Mouse (Mus musculus): ENCODE data around the gene Fam78a. TPM values are rescaled to one million over a fixed set of nuclear protein-coding genes. Genes with fewer than 3 reads are reported as not detected.

Fam78a gene
- polyA plus RNA-seq, 1 experiment from 2014 or later: 1.7 TPM

DNA sequence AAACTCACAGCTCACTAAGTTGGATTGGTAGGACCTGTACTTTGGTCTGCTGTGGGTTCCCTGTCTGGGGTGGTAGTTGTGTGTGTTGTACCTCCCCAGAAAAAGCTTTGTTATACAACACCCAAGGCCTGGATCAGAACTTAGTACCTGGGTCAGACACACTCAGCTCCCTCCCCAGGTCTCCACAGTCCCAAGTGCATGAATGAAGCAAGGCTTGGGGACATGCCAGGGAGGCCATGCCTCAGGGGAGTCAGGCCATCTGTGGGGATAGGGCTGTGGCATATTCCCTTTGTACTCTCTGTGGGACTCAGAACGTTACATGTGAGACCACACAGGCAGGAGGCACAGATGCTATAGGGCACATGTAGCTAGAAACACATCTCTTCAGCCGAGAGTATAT is 5.5 kb upstream of the Fam78a start:
- 87% methylated on average over 2 of the region's 2 CpGs for WGBS
- Histone ChIP-seq H3K36me3 (ENCODE audit: control insufficient read depth, insufficient read depth, low read length) (no peaks in the 10 kb centered on the region), H3K27me3 (ENCODE audit: control insufficient read depth, insufficient read depth, low read length) (peaks cover 29% of the 10 kb centered on the region), H3K4me3 (ENCODE audit: low read length) (no peak overlapping the region), H3K27ac (ENCODE audit: low read depth, low read length) (no peak overlapping the region), H3K9me3 (ENCODE audit: control insufficient read depth, low read length) (no peaks in the 10 kb centered on the region), H3K4me2 (replicated peaks; ENCODE audit: low read depth, low read length) (no peak overlapping the region), H3K4me1 (ENCODE audit: control insufficient read depth, insufficient read depth, low read length) (peaks cover 12% of the 10 kb centered on the region), H3K9ac (ENCODE audit: low read depth, low read length) (no peak overlapping the region)
- no peak for ATAC-seq (ENCODE audit: low FRiP score, low TSS enrichment)

DNA sequence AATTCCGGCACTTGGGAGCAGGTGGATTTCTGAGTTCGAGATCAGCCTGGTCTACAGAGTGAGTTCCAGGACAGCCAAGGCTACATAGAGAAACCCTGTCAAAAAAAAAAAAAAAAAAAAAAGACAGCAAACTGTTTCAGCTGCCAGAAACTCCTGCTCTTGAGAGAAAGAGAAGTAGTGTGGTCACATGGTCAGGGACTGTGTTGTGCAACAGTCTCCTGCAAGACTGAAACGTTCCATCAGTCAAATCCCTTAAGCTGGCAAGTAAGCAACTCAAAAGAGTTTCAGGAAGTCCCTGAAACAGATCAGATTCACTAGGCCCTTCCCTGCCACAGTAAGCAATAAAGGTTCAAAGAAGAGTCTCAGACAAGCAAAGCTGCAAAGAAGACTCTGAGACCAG is 4.9 kb upstream of the Fam78a start:
- Histone ChIP-seq H3K4me1 (ENCODE audit: control insufficient read depth, insufficient read depth, low read length) (peaks cover 12% of the 10 kb centered on the region), H3K9ac (ENCODE audit: low read depth, low read length) (no peak overlapping the region), H3K36me3 (ENCODE audit: control insufficient read depth, insufficient read depth, low read length) (no peaks in the 10 kb centered on the region)

DNA sequence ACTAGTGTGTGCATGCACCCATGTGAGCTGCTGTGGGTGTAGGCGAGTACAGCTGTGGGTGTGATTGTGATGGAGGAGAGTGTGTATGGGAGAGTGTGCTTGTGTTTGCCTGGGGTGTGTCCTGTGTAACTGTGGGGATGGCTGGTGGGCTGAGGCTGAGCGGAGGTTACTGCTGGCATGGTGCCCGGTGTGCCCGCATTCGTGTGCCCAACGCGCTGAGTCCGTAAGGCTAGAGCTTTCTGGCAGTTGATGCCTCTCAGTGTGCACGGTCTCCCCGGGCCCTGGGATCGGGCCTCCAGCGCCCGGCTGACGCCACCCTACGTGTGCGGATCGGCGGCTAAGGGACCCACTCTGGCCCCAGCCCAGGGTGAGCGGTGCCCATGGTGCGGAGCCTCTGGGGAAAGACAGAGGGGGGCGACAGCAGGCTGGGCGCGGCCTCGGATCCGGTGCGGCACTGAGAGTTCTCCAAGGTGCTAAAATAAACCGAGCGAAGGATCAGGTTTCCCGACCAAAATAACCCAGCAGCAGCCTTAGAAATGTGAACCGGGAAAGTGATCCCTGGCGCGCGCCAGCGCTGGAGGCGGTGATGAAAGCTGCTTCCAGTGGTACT is 3.8 kb upstream of the Fam78a start:
- 6% methylated on average over 33 of the region's 35 CpGs for WGBS
- Histone ChIP-seq H3K9me3 (ENCODE audit: control insufficient read depth, low read length) (no peaks in the 10 kb centered on the region), H3K27me3 (ENCODE audit: control insufficient read depth, insufficient read depth, low read length) (peaks cover 41% of the 10 kb centered on the region), H3K27ac (ENCODE audit: low read depth, low read length) (no peak overlapping the region), H3K4me2 (replicated peaks; ENCODE audit: low read depth, low read length) (peak overlapping the region; percentile 34), H3K36me3 (ENCODE audit: control insufficient read depth, insufficient read depth, low read length) (no peaks in the 10 kb centered on the region), H3K9ac (ENCODE audit: low read depth, low read length) (no peak overlapping the region), H3K4me1 (ENCODE audit: control insufficient read depth, insufficient read depth, low read length) (peaks cover 19% of the 10 kb centered on the region), H3K4me3 (ENCODE audit: low read length) (peak overlapping the region; percentile 20; the same call in 1 of the 2 replicates)
- peak; percentile 48; the same call in 1 of the 2 replicates for ATAC-seq (ENCODE audit: low FRiP score, low TSS enrichment)

More for the DNA sequence above, 4.9 kb upstream of the Fam78a start:
- WGBS: 79% methylated on average over 3 of the region's 3 CpGs
- no peak overlapping the region for H3K4me2 ChIP-seq (replicated peaks; ENCODE audit: low read depth, low read length)
- no peaks in the 10 kb centered on the region for H3K9me3 ChIP-seq (ENCODE audit: control insufficient read depth, low read length)
- H3K4me3 ChIP-seq (ENCODE audit: low read length): no peak overlapping the region
- H3K27ac ChIP-seq (ENCODE audit: low read depth, low read length): no peak overlapping the region
- H3K27me3 ChIP-seq (ENCODE audit: control insufficient read depth, insufficient read depth, low read length): peaks cover 30% of the 10 kb centered on the region
- ATAC-seq (ENCODE audit: low FRiP score, low TSS enrichment): no peak

DNA sequence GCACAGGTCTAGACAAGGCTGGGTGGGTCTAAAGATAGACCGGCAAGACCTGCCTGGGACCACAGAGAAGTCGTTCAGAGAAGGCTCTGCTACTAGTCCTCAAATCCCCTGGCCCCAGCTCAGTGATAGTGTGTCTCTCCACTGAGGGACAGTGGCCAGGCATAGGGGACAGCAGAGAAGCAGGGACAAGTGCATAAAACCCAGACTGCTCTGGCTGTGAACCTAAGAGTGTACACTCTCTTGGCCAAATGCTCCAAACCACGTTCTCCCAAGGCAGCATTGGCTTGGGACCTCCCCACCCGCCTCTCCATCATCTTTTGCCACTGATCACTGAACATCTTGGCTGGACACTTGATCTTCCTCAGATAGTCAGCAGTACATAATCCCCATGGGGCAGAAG is 2.9 kb upstream of the Fam78a start:
- Histone ChIP-seq H3K4me2 (replicated peaks; ENCODE audit: low read depth, low read length) (no peak overlapping the region), H3K4me1 (ENCODE audit: control insufficient read depth, insufficient read depth, low read length) (peaks cover 21% of the 10 kb centered on the region), H3K9me3 (ENCODE audit: control insufficient read depth, low read length) (no peaks in the 10 kb centered on the region), H3K9ac (ENCODE audit: low read depth, low read length) (no peak overlapping the region), H3K4me3 (ENCODE audit: low read length) (no peak overlapping the region), H3K36me3 (ENCODE audit: control insufficient read depth, insufficient read depth, low read length) (no peaks in the 10 kb centered on the region), H3K27me3 (ENCODE audit: control insufficient read depth, insufficient read depth, low read length) (peaks cover 49% of the 10 kb centered on the region), H3K27ac (ENCODE audit: low read depth, low read length) (no peak overlapping the region)
- WGBS: 52% methylated on average over 4 of the region's 4 CpGs
- no peak for ATAC-seq (ENCODE audit: low FRiP score, low TSS enrichment)

DNA sequence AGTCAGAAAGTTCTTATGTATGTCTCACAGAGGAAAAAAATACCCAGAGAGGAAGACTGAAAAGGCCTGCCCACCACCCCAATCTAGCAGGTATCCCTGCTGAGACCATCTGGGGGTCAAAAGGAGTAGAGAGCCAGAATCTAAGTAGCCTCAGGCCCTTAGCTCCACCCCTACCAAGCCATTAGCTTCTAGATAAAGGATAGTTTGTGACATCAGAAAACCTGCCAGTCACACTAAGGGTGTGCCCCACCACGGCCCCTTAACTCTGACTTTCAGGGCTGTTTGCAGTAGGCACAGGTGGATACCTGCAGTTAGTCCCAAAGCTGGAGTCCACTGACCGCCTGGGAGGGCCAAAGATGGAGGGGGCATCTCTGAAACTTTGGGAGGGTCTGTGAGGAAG is 574 bp upstream of the Fam78a start:
- Histone ChIP-seq H3K27me3 (ENCODE audit: control insufficient read depth, insufficient read depth, low read length) (peaks cover 57% of the 10 kb centered on the region), H3K9me3 (ENCODE audit: control insufficient read depth, low read length) (no peaks in the 10 kb centered on the region), H3K36me3 (ENCODE audit: control insufficient read depth, insufficient read depth, low read length) (no peaks in the 10 kb centered on the region), H3K4me2 (replicated peaks; ENCODE audit: low read depth, low read length) (no peak overlapping the region), H3K27ac (ENCODE audit: low read depth, low read length) (no peak overlapping the region), H3K4me1 (ENCODE audit: control insufficient read depth, insufficient read depth, low read length) (peaks cover 21% of the 10 kb centered on the region), H3K4me3 (ENCODE audit: low read length) (no peak overlapping the region), H3K9ac (ENCODE audit: low read depth, low read length) (no peak overlapping the region)
- WGBS: 85% methylated on average over 2 of the region's 2 CpGs
- ATAC-seq (ENCODE audit: low FRiP score, low TSS enrichment): no peak

DNA sequence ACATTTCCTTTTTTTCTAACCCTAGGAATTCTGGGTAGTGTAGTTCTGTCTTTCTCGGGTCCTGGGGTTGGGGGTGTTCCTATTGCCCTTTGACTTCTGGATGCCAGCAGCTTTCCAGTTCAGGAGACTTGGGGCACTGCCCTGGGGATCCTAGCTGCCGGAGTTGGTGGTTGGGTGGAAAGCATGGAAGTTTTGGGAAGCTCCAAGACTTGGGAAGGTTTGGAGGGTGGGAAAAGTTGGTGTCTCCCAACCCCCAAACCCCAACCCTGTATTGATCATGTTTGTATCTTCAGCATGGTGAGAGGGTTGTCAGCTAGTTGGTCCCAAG is 179 bp upstream of the Fam78a start:
- peaks cover 55% of the 10 kb centered on the region for H3K27me3 ChIP-seq (ENCODE audit: control insufficient read depth, insufficient read depth, low read length)

DNA sequence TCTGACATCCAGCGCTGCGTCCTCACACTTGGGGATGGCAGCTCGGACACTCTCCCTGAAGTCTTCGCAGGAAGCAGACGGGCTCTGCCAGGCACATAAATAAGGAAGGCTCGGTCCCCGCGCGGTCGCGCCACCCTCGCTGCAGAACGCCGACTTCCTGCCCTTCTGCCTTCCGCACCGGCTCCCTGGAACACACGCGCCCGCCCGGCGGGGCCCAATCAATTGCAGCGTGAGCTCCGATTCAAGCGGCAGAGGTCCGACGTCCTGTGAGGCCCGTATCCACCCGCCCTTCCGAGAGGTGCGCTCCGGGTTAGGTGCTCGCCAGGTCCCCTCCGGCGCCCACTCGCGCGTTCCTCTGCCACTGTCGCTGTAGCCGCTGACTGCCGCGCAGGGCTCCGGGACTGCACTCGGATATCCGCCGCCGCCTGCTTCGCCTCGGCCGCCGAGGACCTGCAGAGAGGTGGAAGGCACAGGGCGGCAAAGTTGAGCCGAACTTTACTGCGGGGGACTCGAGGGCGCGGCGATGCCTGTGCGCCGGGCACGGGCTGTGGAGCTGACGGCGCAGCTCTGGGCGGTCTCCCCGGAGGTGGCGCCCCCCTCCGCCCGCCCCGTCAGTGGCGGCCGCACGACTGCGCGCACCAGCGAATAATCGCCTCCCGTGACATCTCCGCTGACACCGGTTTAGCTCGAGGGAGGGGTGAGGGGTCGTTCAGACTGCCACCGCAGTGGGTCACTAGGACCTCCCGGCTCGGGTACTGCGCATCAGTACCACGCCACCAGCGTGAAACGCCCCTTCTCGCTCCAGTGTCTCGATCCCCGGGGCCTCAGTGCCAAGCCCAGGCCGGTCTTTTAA is 1.3 kb downstream of the Fam78a start:
- peaks cover 14% of the 10 kb centered on the region for H3K4me1 ChIP-seq (ENCODE audit: control insufficient read depth, insufficient read depth, low read length)
- H3K27ac ChIP-seq (ENCODE audit: low read depth, low read length): no peak overlapping the region
- H3K4me2 ChIP-seq (replicated peaks; ENCODE audit: low read depth, low read length): peak overlapping the region; percentile 100
- WGBS: 1% methylated on average over 78 of the region's 91 CpGs
- H3K4me3 ChIP-seq (ENCODE audit: low read length): peak overlapping the region; percentile 64
- H3K9ac ChIP-seq (ENCODE audit: low read depth, low read length): peak overlapping the region; percentile 57
- peak; percentile 40 for ATAC-seq (ENCODE audit: low FRiP score, low TSS enrichment)
- H3K36me3 ChIP-seq (ENCODE audit: control insufficient read depth, insufficient read depth, low read length): no peaks in the 10 kb centered on the region
- no peaks in the 10 kb centered on the region for H3K9me3 ChIP-seq (ENCODE audit: control insufficient read depth, low read length)
- H3K27me3 ChIP-seq (ENCODE audit: control insufficient read depth, insufficient read depth, low read length): peaks cover 52% of the 10 kb centered on the region

More for the DNA sequence above, 179 bp upstream of the Fam78a start:
- no peaks in the 10 kb centered on the region for H3K9me3 ChIP-seq (ENCODE audit: control insufficient read depth, low read length)
- no peaks in the 10 kb centered on the region for H3K36me3 ChIP-seq (ENCODE audit: control insufficient read depth, insufficient read depth, low read length)
- H3K4me1 ChIP-seq (ENCODE audit: control insufficient read depth, insufficient read depth, low read length): peaks cover 21% of the 10 kb centered on the region
- ATAC-seq (ENCODE audit: low FRiP score, low TSS enrichment): no peak
- H3K4me3 ChIP-seq (ENCODE audit: low read length): peak overlapping the region; percentile 64
- H3K9ac ChIP-seq (ENCODE audit: low read depth, low read length): no peak overlapping the region
- peak overlapping the region; percentile 100 for H3K4me2 ChIP-seq (replicated peaks; ENCODE audit: low read depth, low read length)
- 24% methylated on average over 2 of the region's 2 CpGs for WGBS
- H3K27ac ChIP-seq (ENCODE audit: low read depth, low read length): no peak overlapping the region

DNA sequence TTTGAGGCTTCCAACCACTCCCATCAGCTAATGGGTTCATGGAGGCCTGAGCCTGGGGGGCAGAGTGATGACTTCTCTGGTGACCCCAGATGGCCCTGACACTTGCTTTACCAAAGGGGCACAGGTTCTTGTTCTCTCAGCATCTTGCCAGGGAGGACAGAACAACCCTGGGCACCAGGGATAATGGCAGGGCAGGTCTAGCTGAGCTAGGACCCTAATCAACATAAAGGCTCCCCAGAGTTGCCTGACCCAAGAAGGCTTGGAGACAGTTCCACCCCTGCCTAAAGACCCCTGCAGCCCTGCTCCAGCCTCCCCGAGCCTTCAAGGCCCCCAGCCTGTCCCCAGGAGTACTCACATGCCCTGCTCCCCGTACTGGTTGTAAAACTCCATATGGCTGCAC is 2.4 kb downstream of the Fam78a start:
- Histone ChIP-seq H3K4me3 (ENCODE audit: low read length) (peak overlapping the region; percentile 64; the same call in 1 of the 2 replicates), H3K27me3 (ENCODE audit: control insufficient read depth, insufficient read depth, low read length) (peaks cover 42% of the 10 kb centered on the region), H3K9ac (ENCODE audit: low read depth, low read length) (no peak overlapping the region), H3K36me3 (ENCODE audit: control insufficient read depth, insufficient read depth, low read length) (no peaks in the 10 kb centered on the region), H3K9me3 (ENCODE audit: control insufficient read depth, low read length) (no peaks in the 10 kb centered on the region), H3K4me2 (replicated peaks; ENCODE audit: low read depth, low read length) (peak overlapping the region; percentile 100), H3K4me1 (ENCODE audit: control insufficient read depth, insufficient read depth, low read length) (peaks cover 10% of the 10 kb centered on the region; the same call in 1 of the 2 replicates), H3K27ac (ENCODE audit: low read depth, low read length) (no peak overlapping the region)
- no peak for ATAC-seq (ENCODE audit: low FRiP score, low TSS enrichment)
- 12% methylated on average over 2 of the region's 2 CpGs for WGBS

DNA sequence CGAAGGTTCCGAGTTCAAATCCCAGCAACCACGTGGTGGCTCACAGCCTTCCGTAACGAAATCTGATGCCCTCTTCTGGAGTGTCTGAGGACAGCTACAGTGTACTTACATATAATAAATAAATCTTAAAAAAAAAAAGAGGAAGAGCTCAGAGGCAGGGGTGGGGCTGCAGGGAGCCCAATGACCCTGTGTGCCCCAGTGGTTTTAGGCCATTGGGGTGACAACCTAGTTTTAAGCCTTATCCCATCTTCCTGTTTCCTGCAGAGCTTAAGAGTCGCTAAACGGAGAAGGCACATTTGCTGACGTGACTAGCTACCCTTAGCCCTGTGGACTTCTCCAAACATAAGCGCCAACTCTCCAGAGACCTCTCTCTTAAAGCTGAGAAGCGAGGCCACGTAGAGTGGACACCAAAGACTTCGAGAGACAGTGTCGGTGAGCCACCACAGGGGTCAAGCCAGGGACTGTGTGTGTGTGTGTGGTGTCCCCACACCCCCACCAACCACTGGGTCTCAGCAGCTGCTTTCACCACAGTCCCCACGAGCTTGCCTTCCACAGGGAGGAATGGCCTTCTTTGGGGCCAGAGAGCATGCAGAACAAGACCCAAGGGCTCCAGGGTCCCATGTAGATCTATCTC is 3.2 kb downstream of the Fam78a start:
- Histone ChIP-seq H3K9me3 (ENCODE audit: control insufficient read depth, low read length) (no peaks in the 10 kb centered on the region), H3K4me1 (ENCODE audit: control insufficient read depth, insufficient read depth, low read length) (peaks cover 10% of the 10 kb centered on the region; the same call in 1 of the 2 replicates), H3K27me3 (ENCODE audit: control insufficient read depth, insufficient read depth, low read length) (peaks cover 42% of the 10 kb centered on the region), H3K9ac (ENCODE audit: low read depth, low read length) (no peak overlapping the region), H3K4me2 (replicated peaks; ENCODE audit: low read depth, low read length) (peak overlapping the region; percentile 100; the same call in 1 of the 2 replicates), H3K4me3 (ENCODE audit: low read length) (peak overlapping the region; percentile 2; the same call in 1 of the 2 replicates), H3K36me3 (ENCODE audit: control insufficient read depth, insufficient read depth, low read length) (no peaks in the 10 kb centered on the region), H3K27ac (ENCODE audit: low read depth, low read length) (no peak overlapping the region)
- no peak for ATAC-seq (ENCODE audit: low FRiP score, low TSS enrichment)
- WGBS: 81% methylated on average over 14 of the region's 14 CpGs
